Mouse (Mus musculus): ENCODE data around the gene Ppl.

DNA sequence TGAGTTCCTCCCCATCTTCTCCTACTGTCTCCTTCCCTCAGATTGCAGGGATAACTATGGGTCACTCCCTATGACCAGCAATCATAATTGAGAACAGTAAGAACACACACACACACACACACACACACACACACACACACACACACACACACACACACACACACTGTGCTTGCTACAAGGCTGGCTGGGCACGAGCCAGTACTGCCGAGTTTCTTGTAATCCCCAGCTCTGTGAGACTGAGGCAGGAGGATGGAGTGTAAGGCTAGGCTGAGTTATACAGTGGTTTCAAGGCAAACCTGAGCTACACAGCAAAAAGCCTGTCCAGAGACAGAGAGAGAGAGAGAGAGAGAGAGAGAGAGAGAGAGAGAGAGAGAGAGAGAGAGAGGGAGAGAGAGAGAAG, 2.0 kb downstream of the Ppl start:
- TF ChIP-seq POLR2A (IDR thresholded peaks at IDR 0.05; ENCODE audit: control insufficient read depth, low read depth, low read length) (no peak), CTCF (IDR thresholded peaks at IDR 0.05; ENCODE audit: control insufficient read depth, insufficient read depth, insufficient replicate concordance, low read depth, low read length) (no peak)
